Mouse (Mus musculus) mouse trophoblast stem cell (cell line): ENCODE measurements around the gene Urb1.

Source experiments
- in situ Hi-C, 2 experiments: fragments of 300-500 bp; cut with MseI, MboI; formaldehyde crosslinking; loops; 2 replicates in 1 of 2; 3 replicates in 1 of 2; pipeline ENCODE4 v1.15.1; 2025

The Urb1 gene

DNA sequence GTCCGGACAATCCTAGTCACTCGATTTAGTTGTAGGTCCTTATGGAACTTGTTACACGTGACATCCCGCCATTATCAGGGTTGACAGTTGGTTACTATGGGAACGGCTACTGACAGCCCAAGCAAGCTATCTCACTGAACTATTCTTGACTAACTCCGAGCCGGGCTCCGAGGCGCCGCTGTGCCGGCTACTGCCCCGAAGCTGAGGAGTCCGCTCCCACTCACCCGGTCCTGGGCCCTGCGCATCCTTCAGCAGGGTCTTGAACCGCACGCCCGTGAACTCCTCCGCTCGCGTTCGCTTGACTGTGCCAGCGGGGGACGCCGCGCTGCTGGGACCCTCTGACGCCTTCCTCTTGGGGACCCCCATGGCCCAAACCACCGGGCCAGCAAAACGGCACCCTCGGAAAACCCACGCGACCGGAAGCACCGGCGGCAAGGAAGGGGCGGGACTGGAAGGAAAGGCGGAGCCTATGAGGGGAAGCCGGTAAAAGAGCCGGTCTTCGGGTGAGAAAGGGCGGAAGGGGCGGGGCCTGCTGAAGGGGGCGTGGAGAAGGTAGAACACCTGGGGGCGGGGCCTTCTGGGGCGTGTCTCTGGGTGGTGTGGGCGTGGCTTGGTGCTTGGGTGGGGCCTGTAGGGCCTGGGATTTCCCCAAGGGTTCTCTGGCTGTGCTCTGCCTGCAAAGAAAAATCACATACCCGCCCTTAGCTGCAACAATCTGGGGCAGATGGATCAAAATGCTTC, at the start of gene Urb1:
Urb1 (minus strand) TSS at position 439 of the 741 bp plus-strand sequence.
- in situ Hi-C loops = no loop called here

DNA sequence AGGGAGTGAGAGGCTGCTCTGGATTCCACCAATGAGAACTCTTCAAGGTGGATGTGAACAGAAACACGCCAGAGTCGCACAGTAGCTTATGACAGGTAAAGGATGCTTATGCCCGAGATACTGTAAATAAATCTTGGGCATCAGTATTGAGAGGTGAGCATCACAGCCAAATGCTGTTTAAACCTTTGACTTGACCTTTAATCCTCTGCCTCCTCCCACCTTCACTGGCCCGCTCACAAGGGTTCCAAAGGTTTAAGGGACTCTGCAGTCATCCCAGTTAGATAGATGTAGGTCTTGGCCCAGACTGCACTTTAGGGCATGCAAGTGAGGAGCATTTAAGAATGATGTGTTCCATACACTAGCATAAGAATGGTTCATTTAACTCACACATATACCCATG, 48.0 kb upstream of the Urb1 start:
- in situ Hi-C loops = no loop called here

DNA sequence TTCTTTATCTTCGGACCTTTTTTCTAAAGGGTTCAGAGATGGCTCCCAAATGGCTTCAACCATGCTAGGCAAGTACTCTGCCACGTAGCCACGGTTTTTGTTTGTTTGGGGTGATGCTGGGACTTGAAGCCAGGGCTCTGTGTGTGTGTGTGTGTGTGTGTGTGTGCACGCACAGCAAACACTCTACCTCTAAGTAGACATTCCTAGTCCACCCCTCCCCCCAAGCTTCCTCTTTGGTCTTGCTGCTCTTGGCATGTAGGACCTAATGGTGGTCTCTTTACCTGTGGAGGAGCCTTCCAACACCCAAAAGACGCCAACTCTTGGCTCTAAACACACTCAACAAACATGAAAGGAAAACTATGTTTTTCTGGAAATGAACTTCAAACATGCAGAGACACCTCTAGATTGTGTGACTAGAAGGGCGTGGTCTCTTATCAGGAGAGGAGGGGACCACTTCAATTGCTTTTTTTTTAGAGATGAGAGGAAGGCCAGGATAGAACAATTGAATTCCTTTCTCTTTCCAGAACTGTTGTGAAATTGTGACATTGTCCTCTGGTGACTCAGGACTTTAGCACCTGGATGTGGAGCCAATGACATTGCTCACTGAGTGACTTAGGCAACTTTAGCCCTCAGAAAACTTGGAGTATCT, 46.5 kb upstream of the Urb1 start:
- in situ Hi-C loops = no loop called here

DNA sequence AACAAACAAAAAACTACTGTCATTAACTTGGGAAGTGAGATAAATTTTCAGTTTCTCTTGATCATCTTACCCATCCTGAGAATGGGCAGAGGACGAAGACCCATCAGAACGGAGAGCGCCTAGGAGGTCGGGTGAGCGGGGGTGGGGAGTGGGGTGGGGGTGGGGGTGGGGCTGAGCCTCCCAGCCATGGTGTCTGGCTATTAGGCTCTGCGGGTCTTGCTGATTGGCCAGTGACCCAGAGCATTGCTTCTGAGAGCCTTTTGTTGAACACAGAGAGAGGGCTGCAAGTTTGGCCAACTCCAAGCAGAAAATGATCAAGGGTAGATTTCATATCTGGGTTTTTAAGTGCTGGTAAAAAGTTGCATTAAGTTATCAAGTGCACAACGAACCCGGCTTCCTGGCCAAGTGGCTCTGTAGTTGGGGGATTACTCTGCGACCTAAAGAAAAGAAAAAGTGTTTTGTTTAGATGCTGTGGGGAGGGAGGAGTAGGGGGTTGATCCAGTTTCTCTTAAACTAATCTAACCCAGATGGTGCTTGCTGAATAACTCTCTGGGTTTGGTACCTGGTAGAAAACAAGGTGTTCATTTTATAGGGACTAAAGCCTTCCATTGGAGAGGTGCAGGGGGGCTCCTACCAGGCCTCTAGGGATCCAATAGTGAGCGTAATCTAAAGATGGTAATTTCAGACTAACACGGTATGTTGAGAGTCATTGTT, 41.6 kb upstream of the Urb1 start:
- in situ Hi-C loops = no loop called here

DNA sequence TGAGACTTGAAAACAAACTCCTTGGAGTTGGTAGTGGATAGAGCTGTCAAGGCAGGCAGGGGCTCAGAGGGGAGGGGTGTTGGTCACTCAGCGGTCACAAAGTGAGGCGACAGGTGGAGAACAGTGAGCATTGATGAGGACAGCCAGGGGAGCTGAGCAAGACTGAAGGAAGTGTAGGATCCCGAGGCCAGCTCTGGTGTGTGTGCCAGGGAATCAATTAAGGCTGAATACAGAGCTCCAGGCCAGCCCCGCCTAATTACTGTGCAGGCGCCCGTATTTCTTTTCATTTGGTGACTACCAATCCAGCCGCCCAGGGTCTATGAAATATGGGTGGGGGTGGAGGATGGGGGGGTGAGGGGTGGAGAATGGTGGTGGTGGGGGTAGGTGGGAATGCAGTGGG, 40.7 kb upstream of the Urb1 start:
- in situ Hi-C loops = no loop called here

DNA sequence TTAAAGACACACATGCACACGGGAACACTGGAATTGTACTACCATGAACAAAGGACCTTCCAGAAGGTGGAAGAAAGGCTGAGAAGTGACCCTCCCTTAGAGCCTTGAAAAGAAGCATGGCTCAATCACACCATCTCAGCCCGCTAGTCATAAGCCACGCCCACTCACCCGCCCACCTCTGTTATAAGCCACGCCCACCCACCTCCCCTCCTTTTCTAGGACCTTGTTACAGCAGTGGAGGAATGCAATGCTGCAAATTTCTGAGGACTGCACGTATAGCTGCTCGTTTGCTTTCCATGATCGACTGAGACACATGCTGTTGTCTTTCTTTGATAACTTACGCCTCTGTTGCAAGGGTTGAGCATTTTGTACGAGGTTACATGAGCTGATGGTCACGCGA, 39.0 kb upstream of the Urb1 start:
- in situ Hi-C loops = no loop called here

DNA sequence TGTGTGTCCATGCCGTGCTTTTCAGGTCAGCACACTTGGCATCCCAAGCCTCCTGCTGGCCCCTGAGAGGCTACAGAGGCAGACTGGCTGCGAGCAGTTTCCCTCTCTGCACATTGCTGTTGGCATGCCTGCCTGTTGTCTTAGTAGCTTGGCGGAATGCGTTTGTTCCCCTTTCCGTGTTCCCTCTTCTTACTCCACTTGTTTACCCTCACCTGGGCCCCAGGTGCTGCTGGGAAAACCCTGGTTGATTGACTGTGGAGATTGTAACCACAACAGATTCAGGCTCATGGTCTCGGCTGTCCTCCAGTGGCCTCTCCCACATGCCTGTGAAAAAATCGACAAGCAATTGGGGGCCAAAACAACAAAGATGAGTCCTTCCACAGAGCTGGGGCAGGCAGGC, 38.5 kb upstream of the Urb1 start:
- in situ Hi-C loops = no loop called here

DNA sequence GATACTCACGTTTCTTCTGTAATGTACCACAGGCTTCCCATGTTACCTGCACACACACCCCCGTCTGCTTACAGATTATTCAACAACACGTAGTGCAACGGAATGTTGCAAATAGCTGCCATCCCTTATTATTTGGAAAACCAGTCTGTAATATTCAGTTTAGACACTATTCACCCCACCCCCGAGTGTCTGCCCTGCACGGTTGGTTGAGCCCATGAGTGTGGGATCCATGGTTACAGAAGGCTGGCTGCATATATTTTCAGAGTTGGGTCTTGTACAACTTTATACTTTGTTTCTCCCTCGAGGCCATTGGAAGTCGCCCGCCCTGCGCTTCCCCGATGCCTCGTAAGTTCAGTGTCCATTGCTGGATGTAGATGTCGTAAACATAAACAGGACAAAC, 35.4 kb upstream of the Urb1 start:
- in situ Hi-C loops = no loop called here

DNA sequence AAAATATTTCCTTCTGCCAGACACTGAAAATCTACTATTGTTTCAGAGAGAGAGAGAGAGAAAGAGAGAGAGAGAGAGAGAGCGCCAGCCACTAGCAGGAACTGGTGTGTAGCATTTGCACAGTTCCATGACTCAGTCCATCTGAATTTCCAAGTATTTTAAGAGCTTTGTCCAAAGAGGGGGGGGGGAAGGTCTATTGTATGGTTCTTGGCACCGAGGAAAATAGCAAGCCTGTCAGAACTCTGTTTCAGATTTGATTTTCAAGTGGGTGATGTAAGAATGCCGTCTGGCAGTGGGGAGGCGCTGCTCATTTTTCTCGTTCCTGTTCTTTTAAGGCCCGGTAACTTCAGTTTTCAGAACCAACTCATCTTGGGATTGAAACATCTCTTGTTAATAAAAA, 34.8 kb upstream of the Urb1 start:
- in situ Hi-C loops = no loop called here

DNA sequence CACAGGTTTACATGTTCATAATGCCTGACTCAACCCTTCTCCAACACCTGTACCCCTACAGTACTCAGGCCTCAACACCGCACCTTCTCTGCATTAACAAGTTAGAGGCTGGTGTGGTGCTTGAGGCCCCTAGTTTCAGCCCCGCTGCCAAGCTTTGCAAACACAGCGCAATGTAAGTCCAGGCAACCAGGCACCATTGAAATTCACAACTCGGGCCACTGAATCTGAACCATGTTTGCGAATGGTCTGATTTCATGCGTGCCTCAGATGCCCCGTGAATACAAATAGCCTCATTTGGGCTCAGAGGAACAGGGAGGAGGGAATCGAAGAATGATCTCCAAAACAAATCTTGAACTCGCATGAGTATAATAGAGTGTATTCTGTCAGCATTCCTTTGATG, 32.0 kb upstream of the Urb1 start:
- in situ Hi-C loops = no loop called here

DNA sequence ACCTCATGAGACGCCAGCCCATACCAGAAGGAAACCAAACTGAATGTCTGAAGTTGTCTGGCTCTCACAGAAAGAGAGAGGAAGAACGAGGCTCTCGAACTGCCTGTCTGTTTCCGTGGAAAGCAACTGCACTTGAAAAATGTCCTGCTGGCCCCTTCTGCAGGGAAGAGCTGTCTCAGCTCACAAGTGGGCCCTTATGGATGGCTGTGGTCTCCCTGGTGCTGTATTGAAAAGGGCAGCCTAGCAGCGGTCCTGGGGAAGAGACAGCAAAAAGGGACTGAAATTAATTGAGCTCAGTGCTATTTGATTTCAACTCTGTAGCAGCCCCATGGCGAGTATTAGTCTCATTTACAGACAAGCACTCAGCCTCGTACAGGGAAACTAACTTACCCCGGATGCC, 27.2 kb upstream of the Urb1 start:
- in situ Hi-C loops = no loop called here

DNA sequence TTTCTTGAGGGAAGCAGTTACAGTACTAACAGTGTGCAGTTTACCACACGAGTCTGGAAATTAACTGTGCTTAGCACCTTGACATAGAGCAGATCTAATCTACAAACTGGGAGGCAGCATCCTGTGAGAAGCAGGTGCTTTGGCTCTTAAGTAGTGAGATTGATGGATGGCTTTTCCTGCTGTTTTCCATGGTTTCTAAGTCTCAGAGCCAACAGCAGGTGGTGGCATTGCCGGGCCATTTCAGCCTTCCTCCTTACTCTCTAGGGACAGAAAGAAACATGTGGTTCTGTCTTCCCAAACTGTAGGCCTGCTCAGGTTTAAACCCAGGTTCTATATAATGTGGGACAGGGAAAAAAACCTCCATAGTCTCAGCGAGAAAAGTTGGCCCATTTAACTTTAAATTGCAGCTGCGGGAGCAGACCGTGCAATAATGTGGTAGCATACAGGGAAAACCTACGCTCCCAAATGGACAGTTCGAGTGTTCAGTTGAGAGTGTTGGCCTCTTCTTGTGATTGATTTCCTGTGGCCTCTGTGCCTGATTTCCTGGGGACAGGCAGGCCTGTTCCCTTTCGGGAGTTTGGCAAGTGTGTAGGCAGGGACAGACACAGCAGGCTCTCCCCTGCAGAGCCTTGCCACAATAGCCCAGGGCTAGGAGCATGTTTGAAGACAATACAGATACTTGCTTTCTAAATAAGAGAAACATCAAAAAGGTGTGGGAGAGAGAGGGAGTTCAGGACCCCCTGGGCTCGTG, 23.0 kb upstream of the Urb1 start:
- in situ Hi-C loops = loop anchor here in 1 of 2 experiments (5.0 kb wide), 1 partner anchor 89 kb away; no protein-coding TSS in a partner anchor

DNA sequence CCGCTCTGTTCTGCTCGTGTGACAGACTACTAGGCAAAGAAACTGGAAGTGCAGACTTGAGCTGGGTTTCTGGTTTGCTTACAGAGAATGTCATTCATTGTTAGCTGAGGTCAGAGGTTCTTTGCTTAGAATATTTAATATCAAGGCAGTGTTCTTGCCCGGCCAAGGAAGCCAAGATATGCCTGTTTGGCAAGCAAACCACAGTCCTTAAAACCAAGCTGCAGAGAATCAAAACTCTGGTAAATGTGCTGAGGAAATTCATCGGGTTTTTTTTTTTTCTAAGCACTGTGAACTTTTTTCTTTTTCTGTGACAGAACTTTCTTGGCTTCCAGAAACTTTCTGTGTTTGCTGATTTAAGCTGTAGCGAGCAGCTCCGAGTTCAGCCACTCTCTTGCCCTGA, 22.3 kb upstream of the Urb1 start:
- in situ Hi-C loops = loop anchor here in 1 of 2 experiments (5.0 kb wide), 1 partner anchor 90 kb away; no protein-coding TSS in a partner anchor

DNA sequence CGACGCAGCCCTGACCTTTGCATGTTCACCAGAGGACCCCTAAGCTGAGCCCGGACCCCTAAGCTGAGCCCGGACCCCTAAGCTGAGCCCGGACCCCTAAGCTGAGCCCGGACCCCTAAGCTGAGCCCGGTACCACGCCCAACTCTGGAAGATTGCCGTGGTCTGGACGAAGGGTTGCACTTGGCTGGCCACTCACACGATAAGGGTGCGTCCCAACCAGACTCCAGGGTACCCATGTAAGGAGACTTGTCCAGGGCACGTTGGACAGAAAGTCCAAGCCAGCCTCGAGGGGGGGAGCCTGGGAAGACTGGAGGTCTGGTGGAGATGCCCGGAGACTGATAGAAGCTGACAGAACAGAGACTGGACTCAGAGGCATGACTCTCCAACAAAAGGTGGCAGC, 21.5 kb upstream of the Urb1 start:
- in situ Hi-C loops = loop anchor here in 1 of 2 experiments (5.0 kb wide), 1 partner anchor 91 kb away; no protein-coding TSS in a partner anchor

DNA sequence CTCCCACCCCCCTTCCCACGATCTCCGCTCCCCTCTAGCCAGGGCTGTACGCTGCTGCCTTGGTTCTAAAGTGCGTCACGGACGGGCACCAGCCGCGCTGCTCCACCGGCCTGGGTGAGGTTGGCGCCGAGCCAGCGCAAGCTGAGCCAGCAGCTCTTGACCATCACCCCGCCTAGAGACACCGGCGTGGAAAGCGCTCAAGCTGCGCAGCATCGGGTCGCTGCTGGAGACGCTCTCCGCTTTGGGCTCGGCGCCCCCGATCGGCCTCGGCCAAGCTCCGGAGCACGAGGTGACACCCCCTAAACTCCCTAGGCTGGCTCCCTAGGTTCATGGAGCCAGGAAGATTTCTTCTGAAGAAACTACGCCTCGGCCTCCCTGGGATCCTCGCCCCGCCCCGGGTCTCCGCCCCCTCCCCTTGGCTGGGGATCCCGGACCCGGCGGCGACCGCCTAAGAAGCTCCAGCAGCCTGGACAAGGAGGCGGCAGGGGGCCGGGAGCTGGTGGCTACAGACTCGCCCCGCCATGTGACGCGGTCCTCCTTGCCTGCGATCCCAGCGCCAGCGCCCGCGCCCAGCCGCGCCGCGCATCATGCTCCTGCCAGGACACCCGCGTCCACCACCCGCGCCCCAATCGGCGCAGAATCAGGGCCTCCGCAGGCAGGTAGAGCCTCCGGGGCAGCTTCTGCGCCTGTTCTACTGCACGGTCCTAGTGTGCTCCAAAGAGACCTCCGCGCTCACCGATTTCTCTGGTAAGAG, 20.6 kb upstream of the Urb1 start:
- in situ Hi-C loops = loop anchor here in 1 of 2 experiments (5.0 kb wide), 1 partner anchor 91 kb away; no protein-coding TSS in a partner anchor

DNA sequence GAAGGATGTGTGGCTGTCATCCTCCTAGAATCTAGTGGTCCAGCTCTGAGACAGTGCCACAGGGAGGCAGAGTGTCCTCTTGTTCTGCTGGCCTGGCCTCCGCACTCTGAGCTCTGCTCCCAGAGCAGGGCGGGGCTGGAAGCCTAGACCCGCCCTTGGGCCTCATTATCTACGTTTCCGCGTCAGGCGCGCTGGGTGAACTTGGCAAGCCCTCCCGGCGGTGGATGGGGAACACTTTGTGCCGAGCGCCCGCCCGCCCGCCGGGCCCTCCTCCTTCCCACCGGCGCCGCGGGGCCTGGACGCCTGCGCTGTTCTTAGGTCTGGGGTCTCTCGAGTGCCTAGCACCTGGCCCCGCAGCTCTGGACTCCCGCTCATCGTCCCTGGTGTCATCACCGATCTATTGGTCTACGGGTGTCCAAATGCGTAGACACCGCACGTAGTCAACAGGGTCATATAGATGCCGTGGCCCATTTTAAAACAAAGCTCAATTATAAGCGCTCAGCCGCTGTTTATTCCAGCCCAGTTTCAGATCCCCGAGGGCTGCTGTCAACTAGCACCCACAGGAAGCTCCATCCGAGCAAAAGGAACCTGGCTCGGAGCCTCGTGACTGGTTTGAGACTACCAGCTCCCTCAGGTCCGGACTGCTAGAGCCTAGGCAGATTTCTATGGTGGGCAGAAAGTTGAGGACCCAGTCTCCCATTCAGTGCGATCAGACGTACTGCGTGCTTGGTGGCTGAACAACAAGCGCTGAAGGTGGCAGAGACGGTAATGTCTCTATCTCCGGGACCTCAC, 19.9 kb upstream of the Urb1 start:
- in situ Hi-C loops = loop anchor here (5.0 to 10.0 kb wide), 2 partner anchors 92 to 95 kb away; no protein-coding TSS in a partner anchor

DNA sequence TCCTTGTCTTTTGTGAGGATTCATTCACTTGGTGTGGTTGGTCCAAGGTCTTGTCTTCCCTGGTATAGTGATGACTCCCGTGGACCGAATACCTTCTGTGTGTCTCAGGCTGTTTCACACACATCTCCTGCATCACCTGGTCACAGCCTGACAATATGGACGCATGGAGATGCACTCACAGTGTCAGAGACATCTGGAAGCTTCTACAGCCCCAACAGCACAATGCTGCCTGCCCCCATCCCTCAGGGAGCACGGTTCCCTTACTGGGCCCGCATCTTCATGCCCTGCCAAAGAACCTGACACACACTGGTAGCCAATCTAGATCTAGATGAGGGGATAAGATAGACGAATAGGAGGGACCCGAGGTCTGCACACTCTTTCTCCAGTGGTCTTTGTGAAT, 18.9 kb upstream of the Urb1 start:
- in situ Hi-C loops = loop anchor here in 1 of 2 experiments (10.0 kb wide), 1 partner anchor 96 kb away; no protein-coding TSS in a partner anchor

DNA sequence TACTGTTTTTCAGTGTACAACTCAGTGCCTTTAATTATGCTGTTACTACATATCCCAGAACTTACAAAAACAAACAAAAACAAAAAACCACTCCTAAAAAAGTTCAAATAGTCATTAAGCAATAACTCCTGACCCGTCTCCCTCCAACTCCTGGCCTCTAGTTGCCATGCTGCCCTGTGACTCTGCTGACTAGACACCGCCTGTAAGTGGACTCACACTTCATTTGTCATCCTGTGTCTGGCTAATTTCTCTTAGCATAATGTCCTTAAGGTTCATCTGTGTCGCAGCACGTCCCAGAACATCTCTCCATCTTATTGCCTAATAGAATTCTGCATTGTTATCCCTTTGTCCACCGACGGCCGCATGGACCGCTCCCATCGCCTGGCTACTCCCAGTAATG, 17.3 kb upstream of the Urb1 start:
- in situ Hi-C loops = loop anchor here in 1 of 2 experiments (10.0 kb wide), 1 partner anchor 97 kb away; no protein-coding TSS in a partner anchor

DNA sequence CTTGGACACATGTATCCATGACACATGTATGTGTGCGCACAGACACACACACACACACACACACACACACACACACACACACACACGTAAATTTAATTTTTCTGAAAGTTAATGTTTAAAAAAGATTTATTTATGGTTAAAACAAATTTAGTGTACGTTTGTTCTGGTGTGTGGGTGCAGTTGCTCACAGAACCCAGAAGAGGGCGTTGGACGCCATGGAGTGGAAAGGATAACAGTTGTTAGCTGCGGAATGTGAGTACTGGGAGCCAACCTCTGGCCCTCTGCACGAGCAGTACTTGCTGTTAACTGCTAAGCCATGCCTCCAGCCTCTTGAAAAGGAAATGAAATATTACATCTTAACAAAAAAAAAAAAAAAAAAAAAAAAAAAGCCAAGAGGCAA, 16.2 kb upstream of the Urb1 start, which contains the start of gene Eva1c:
Eva1c (plus strand) TSS at position 263 of the 400 bp plus-strand sequence.
- in situ Hi-C loops = loop anchor here in 1 of 2 experiments (10.0 kb wide), 1 partner anchor 98 kb away; no protein-coding TSS in a partner anchor

DNA sequence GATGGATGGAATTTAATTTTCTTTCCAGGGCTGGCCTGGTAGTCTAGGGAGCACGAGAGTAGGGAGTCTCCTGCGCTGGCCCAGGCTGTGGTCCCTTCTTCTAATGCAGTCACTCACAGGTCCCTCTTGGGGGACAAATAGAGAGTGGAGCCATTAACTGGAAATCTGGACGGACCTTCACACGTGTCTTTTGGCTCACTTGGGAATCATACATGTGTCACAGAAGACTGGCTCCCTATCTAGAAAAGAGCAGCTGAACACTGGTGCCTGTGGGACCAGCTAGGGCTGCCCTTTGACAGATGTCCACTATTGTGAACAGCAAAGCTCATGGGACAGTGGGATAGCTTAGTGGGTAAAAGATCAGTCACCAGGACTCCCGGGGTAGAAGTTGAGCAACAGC, 15.8 kb upstream of the Urb1 start:
- in situ Hi-C loops = loop anchor here in 1 of 2 experiments (10.0 kb wide), 1 partner anchor 99 kb away; no protein-coding TSS in a partner anchor
